Mouse (Mus musculus) cerebellum, adult 8-10 months (tissue): Measurements from ENCODE around the gene Irf9.

Experiments
- DNase-seq: peaks from one replicate; pipeline ENCODE4 v3.0.0; 2022

Gene Irf9

DNA sequence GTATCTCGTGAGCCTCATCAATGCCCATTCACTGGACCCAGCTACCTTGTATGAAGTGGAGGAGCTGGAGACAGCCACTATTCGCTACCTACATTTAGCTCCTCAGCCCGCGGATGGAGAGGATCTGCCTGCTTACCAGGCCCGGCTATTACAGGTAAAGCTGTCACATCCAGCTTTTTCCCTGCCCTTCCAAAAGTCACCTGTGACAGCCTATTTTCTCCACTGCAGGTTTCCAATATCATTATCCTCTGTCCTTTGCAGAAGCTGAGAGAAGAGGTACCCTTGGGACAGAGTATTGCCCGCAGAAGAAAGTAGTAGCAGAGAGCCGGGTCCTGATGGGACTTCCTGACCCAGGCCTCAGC, at the start of gene Irf9:
Irf9 (plus strand) TSS at position 301 of the 362 bp plus-strand sequence.
- no peak for DNase-seq

DNA sequence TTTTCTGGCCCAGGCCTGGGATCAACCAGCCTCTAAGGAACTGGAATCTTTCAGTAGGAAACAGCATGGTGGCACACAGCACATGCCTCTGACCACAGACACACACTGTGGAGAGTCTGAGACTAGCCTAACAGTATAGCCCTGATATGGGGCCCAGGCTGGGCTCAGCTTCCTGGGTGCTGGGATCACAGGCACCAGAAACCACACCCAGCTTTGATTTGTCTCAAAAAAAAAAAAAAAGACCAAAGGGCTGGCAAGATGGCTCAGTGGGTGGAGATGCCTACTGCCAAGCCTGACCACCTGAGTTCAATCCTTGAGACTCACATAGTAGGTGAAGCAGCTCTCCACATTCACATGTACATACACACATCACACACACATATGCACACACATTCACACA, 48.7 kb upstream of the Irf9 start:
- no peak for DNase-seq

DNA sequence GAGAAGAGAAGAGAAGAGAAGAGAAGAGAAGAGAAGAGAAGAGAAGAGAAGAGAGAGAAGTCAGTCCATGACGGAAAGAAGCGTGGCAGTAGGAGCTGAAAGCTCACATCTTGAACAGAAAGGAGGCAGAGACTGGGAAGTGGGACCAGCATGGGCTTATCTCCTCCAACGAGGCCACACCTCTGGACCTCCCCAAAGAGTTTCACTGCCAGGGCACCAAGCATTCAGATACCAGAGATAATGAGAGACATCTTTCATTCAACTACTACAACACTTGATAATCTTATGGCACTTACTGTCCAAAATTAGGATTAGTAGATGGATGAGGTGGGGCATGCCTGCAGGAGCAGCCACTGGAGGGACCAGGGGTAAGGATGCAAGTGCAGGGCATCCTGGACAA, 47.6 kb upstream of the Irf9 start:
- DNase-seq: no peak

DNA sequence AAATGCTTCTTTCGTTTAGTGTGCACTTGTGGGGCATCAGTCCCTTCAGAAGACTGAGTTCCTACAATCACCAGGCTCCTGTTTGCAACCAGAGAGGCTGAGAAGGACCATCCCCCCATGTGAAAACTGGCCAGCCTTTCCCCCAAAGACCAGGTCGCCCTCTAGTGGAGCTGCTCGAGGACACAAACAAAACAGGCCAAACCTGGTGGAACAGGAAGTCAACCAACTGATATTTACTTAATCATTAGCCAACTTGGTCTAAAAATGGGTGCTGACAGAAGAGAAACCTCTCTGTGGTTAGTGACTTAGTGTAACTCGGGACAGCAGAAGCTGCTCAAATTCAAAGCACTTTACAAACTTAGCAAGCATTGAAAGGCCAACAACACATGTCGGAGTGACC, 46.4 kb upstream of the Irf9 start:
- peak; percentile 75 for DNase-seq

DNA sequence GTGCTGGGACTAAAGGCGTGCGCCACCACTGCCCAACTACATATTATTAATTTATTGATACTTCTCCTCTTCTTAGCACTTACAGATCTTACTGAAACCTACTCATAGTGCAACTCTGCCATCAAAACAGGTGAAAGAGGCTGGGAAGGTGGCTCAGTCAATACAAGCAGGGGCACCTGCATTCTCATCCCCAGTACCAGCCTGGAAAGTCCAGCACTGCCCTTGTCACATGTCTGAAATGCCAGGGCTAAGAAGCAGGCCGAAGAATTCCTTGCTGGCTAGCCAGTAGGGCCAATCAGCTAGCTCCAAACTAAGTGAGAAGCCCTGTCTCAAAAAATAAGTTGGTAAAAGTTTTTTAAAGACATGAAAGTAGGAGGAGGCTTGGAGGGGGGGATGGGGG, 45.8 kb upstream of the Irf9 start:
- no peak for DNase-seq

DNA sequence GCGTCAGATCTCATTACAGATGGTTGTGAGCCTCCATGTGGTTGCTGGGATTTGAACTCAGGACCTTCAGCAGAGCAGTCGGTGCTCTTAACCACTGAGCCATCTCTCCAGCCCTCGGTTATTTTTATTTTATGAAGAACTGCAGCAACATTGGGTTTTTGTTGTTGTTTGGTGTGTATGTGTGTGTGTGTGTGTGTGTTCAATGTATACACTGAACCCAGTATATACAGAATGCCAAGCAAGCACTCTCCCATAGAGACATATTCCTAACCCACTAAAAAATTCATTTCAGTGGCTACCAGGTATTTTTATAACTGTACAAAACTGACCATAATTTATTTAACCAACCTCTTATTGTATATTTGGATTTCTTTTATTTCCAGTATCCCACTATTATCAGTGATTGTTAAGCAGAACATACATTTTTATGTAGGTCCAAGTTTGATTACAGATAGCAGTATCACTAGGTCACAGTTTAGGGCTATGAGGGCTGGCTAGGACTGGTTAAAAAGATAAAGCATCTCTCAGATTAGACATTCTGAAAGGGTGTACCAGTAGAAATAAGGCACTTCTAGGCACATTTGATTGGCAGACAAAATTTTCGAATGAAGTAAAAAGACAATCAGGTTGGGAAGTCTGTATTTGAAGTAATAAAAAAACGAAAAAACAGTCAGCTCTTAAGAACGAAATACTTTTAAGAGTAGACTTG, 44.5 kb upstream of the Irf9 start:
- DNase-seq: no peak

DNA sequence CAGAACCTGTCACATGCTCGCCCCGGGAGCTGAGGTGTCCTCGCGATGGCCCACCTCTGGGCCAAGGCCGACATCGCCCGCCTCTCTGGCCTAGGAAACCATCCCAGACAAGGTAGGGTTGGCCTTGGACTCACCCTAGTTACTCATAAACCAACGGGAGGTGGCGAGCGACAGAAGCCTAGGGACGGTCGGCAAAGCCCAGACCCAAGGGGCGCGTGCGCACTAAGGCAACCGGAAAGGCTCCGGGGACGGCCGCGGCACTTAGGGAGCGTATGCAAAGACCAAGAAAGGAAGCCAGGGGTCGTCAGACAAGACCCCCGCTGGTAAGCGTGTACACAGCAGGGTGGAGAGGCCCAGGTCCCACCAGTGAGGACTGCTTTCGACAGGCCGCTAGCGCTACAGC, 43.6 kb upstream of the Irf9 start, which contains the start of gene Dcaf11:
Dcaf11 (plus strand) TSS at position 208 of the 403 bp plus-strand sequence.
- DNase-seq: peak; percentile 90

DNA sequence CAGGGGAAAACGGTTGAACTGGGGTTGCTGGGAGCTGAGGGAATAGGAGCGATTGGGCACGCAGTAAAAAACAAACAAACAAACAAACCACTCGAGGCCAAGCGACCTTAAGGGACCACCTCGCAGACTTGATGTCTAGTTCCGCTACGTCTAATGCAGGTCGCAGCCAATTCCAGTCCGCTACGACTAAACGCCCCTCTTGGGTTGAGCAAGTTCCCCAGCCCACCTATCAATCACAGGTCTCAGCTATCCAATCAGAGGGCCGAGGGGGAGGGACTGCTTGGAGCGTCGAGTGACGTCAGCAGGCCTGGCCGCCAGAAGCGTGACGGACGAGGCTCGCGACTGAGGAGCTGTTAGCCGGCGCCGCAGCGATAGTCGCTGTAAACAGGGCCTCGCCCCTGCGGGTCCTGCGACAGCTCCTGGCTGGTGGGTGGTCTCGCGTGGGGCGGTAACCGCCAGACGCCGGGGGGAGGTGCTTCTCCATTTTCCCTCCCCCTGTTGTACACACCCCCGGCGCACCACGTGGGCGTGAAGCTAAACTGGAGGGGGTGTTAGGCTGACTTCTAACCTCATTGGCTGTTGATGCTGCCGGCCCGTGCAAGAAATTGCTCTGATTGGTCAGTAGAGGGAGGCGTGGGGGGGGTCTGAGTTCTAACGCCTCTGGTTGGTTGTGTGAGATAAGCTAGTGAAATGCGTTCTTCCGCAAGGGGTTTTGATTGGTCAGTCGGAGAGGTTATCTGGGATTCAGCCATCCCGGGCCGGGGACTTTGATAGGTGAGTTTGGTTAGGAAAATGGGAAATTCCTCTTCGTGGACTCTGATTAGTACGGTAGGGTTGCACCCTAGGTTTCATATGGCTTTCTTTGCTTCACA, 42.9 kb upstream of the Irf9 start, which contains the start of gene A730061H03Rik:
A730061H03Rik (minus strand) TSS at position 205 of the 872 bp plus-strand sequence.
- peak; percentile 98 for DNase-seq

DNA sequence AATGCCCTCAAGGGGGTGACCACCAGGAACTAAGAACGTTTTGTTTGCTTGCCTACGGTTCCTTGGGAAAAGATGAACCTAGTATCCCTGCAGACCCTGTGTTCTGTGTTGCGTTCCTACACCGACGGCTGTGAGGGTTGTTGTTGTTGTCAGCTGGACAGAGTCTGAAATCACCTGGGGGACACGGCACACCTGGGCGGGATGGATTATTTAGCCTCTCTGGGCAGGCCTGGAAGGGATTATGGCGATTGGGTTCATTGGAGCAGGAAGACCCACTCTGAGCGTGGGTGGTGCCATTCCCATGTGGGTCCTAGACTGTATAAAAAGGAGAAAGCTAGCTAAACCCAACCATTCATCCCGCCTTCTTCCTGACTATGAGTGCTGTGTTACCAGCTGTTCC, 41.5 kb upstream of the Irf9 start:
- DNase-seq: no peak

DNA sequence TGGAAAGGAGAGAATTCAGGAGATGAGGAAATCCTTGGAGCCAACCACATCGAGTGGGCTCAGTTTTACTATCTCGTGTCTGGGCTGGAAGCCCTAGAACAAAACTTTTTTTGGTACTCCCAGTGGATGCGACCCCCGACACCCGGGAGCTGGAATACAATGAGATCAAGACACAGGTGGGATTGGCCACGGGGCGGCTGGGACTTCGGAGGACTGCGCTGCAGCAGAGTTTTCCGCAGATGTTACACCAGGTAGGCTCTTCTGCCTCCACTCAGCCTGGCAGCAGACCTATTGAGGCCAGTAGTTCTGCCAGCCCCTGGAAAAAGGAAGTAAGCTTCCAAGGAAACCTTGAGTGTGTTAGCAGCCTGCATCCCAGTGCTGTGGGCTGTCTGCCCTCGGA, 40.1 kb upstream of the Irf9 start:
- DNase-seq: no peak

DNA sequence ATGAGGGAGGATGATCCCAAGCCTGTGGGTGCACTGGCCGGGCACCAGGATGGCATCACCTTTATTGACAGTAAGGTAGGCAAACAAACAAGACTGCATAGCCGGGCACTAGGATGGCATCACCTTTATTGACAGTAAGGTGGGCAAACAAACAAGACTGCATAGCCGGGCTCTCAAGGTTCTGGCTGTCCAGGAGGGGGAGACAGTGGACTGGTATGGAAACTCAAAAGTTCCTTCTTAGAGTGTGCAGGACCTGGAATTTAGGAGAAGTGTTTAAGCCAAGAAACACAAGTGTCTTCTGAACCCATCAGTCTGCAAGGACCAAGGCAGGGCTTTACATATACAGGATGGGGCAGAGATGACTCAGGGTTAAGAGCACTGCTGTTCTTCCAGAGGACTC, 37.6 kb upstream of the Irf9 start:
- DNase-seq: no peak

DNA sequence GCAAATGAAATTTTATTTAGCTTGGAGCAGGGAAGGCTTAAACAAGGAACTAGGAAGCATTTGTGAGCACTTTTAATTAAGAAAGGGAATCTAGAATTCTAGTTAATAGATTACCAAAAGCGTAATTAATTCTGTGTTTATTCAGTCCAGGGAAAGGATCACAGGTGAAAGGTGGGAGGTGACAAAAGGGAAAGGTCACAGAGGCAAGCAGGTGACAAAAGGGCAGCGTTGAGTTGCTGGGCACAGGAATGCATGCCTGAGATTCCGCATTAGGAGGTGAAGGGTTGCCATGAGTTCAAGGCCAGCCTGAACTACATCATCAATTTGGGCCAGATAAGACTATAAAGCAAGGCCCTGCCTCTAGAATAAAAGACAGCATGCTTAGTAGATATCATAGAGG, 35.9 kb upstream of the Irf9 start:
- no peak for DNase-seq

DNA sequence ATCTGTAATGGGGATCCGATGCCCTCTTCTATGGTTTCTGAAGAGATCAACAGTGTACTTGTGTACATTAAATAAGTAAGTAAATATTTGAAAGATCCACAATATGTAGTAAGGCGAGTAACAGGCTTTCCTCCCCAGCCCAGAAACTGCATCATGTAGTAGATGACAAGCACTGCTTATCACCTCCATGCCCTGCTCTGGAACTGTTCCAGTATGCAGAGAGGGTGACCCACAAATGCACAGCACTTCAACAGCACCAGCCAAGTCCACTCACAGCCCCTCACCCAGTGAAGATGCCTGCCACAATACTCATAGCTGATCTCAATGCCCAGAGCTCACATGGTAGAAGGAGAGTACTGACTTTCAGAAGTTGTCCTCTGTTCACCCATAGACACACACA, 32.8 kb upstream of the Irf9 start:
- no peak for DNase-seq

DNA sequence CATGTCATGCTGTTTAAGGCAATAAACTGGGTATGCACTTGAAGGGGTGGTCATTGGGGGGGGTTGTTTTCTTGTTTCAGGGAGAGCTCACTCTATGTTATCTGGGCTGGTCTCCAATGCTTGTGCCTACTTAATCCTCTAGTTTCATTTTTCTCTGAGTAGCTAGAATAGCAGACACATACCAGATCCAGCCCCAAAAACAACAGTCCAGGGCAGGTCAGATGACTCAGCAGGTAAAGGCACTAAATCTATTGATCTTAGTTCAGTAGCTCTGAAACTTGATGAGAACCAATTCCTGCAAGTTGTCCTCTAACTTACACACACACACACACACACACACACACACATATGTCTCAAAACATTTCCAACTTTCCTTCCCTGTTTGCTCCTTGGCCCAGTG, 31.6 kb upstream of the Irf9 start:
- DNase-seq: no peak

DNA sequence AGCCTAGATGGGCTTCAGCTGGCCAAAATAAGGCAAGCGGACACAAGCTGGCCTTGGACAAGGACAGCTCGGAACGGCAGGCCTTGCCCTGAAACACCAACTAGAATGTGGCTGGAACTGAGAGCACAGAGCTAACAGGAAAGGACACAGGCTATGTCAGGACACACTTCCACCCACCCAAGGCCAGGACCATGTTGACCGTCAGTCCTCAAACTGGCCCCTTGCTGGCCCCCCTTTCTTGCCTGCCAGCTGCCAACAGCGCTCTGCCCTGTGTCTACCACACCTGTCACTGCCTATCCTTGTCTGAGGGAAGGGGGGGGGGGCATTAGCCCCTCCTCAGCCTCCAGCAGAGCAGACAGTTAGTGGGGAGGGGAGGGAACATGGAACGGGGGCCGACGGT, 28.1 kb upstream of the Irf9 start, which contains the start of gene Fitm1:
Fitm1 (plus strand) TSS at position 316 of the 400 bp plus-strand sequence.
- no peak for DNase-seq

DNA sequence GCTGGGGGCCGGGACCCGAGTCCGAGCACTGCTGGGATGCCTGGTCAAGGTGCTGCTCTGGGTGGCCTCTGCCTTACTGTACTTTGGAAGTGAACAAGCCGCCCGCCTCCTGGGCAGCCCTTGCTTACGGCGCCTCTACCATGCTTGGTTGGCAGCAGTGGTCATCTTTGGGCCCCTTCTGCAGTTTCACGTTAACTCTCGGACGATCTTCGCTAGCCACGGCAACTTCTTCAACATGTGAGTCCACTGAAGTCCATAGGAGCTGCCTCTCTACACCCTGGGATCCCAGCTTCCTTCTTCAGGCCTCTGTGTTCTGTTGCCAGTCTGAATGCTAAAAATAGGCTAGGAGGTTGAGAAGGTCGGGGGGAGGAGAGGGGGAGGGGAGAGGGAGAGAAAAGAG, 27.7 kb upstream of the Irf9 start:
- no peak for DNase-seq

DNA sequence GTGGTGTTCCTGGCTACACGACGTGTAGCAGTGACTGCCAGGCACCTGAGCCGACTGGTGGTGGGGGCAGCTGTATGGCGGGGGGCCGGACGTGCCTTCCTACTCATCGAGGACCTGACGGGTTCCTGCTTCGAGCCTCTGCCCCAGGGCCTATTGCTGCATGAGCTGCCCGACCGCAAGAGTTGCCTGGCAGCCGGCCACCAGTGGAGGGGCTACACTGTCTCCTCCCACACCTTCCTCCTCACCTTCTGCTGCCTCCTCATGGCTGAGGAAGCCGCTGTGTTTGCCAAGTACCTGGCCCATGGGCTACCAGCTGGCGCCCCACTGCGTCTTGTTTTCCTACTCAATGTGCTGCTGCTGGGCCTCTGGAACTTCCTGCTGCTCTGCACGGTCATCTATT, 27.0 kb upstream of the Irf9 start:
- no peak for DNase-seq

DNA sequence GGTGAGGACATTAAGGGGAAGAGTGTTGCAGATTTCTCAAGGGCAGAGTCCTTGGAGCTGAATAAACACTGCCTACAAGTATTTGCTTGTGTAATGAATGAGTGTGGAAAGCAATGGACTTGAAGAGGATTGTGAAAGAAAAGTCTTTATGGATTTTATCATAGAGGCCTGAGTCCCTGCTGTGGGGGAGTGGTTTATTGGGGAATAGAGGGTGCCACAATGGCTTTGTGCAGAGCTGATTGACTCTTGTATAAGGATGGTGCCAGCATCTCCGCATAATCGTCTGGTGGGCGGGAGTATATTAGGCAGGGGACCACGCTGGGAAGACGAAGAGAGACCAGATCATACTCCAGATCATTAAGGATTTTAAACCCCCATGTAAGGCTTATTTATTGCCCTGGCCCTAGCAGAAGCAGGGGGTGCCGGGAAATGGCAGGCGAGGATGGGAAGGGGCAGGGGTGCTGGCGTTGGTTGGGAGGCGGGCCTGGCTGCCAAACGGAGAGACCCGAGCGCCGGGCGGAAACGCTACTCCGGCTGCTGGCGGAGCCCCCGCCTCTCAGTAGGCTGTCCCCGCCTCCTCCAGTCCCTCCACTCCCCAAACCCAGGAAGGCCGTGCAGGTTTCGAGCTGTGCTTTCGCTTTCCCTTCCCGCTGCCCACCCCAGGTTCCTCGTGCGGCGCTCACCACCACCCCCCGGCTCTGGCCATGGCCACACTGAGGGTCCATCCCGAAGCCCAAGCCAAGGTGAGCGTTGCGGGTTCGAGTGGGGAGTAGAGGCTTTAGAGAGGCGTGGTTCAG, 25.3 kb upstream of the Irf9 start, which contains the start of gene Psme1:
Psme1 (plus strand) TSS at position 253 of the 797 bp plus-strand sequence.
- peak; percentile 47 for DNase-seq

DNA sequence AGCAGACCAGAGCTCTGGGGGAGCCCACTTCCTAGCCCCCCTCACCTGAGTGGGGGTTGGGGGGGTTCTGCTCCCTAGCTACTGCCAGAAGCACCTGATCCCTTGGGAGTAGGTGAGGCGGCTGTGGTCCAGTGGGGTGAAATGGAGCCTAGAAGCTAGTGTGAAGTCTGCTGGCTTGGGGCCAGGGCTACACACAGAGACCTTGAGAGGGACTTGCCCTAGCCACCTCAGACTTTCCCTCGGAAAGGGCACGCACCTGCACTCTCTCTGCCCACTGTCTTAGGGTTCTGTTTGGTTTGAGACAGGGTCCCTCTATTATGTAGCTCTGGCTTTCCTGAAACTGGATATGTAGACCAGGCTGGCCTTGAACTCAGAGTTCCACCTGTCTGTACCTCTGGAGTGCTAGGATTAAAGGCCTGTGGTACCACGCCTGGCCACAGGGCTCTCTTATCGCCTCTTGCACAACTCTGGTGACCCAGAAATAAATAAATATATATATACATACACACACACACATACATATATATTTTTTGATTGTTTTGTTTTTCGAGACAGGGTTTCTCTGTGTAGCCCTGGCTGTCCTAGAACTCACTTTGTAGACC, 24.6 kb upstream of the Irf9 start:
- DNase-seq: peak; percentile 49

DNA sequence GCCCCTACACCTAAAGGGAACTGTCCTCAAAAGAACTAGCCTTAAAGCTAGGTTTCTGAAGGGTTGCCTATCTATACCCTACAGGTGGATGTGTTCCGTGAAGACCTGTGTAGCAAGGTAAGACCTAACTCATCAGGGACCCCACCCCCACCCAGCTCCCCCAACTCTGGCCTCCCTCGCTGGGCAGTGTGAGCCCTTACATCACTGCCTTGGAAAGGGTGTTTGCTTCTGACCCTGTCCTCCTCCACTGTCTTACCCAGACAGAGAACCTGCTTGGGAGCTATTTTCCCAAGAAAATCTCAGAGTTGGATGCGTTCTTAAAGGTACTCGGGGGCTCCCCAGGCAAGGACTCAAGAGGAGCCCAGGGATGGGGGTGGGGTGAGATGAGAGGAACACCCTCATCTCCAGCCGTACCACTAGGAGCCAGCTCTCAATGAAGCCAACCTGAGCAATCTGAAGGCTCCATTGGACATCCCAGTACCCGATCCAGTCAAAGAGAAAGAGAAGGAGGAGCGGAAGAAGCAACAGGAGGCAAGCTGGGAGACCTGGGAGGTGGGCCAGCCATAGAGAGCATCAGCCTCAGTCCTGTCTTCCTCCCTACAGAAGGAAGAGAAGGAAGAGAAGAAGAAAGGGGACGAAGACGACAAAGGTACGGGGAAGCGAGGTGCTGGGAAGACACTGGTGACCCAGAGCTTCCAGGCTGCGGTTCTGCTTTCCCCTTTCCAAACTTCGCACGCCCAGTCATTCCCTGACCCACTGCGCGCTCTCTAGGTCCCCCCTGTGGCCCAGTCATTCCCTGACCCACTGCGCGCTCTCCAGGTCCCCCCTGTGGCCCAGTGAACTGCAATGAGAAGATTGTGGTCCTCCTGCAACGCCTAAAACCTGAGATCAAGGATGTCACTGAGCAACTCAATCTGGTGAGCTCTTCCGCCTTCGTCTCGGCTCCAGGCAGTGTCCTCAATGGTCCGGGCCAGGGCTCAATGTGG, 23.6 kb upstream of the Irf9 start:
- DNase-seq: no peak

DNA sequence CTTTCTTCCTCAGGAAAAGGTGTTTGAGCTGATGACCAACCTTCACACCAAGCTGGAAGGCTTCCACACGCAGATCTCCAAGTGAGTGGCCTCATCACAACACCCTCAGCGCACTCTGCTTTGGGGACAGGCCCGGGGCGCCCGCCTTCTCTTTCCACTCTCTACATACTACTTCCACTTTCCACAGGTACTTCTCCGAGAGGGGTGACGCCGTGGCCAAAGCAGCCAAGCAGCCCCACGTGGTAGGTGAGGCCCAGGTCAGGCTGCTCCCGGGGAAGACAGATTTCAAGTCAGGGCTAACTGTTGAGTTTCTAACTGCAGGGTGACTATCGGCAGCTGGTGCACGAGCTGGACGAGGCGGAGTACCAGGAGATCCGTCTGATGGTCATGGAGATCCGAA, 22.6 kb upstream of the Irf9 start:
- no peak for DNase-seq
